In genomic region chr13:54372665-54373064, GRCm38 (mm10) we compare ENCODE assay signal across 8 mouse cellular contexts. TPM values are rescaled to one million over a fixed set of nuclear protein-coding genes. Genes with fewer than 3 reads are reported as not detected.
DNase-seq lines count a peak whose midpoint lies in the region; ATAC-seq lines count a peak whose summit lies in the region.

No protein-coding gene starts in this region.

- peak; percentile 53; the same call in 1 of the 2 replicates for ATAC-seq in common myeloid progenitor, adult 5-6 weeks (replicated peaks; ENCODE audit: low read depth, poor library complexity, severe bottlenecking)
- ATAC-seq in megakaryocyte, adult 5-6 weeks (ENCODE audit: poor library complexity, severe bottlenecking) = 0 out of 2 replicates have a peak, but pooled peaks have one; percentile 35
- no peak for ATAC-seq in monocyte, adult 5-6 weeks (replicated peaks; ENCODE audit: insufficient number of reproducible peaks, low FRiP score, low TSS enrichment, poor library complexity, severe bottlenecking)

- peak; percentile 53 for DNase-seq in 416B (ENCODE audit: low read depth)
- peak; percentile 27 for DNase-seq in Muller cell, postnatal 12 days (ENCODE audit: inconsistent ontology term)
- peak; percentile 55 to 64 for DNase-seq in gastrocnemius, postnatal 4 days (ENCODE audit: low spot score in 2 of 2)
- DNase-seq in layer of hippocampus, postnatal 36 days = peak; percentile 88 to 89
- DNase-seq in right cerebral cortex, postnatal 4 days = peak; percentile 90

RNA-seq across cellular contexts. Expression of gene Cplx2, which starts 1.5 kb away (rescaled TPM):
- 1.4 and 2.1 TPM in 2 replicates for total RNA-seq in common myeloid progenitor, adult 5-6 weeks (2017)
- 10 to 100 TPM; 12.8 to 13.4 TPM for total RNA-seq in gastrocnemius, postnatal 4 days (2021)
- total RNA-seq in layer of hippocampus, postnatal 36 days (2021) = 100 to 1,000 TPM; 968 to 982 TPM
- total RNA-seq in megakaryocyte, adult 5-6 weeks (2015) = 0.05 TPM in 1 of 2 replicates, not detected in the other
- total RNA-seq in megakaryocyte, adult 5-6 weeks (2017) = 0.04 TPM in 1 of 2 replicates, not detected in the other
- total RNA-seq in monocyte, adult 5-6 weeks (2017) = 0.19 to 0.85 TPM in 2 of 3 replicates, not detected in the other

Comparison
In these comparisons a context has a peak if more than half of its experiments do, and no peak if none do; other contexts are left out.
1. DNase-seq: peak in every context shown above with its lines; median percentile 90 in right cerebral cortex, postnatal 4 days; 88 in layer of hippocampus, postnatal 36 days; 60 in gastrocnemius, postnatal 4 days; 53 in 416B; 27 in Muller cell, postnatal 12 days.
2. RNA of gene Cplx2, which starts 1.5 kb away (total RNA-seq): 968 to 982 TPM in layer of hippocampus, postnatal 36 days; 12.8 to 13.4 TPM in gastrocnemius, postnatal 4 days, 1.4 to 2.1 TPM in common myeloid progenitor, adult 5-6 weeks, 0.04 to 0.05 TPM in megakaryocyte, adult 5-6 weeks and 0.19 to 0.85 TPM in monocyte, adult 5-6 weeks; every median in the first group is over 10 times any median in the second.